Mouse (Mus musculus): Measurements from ENCODE around the gene Hax1. TPM values are rescaled to one million over a fixed set of nuclear protein-coding genes. Genes with fewer than 3 reads are reported as not detected.
A peak's percentile ranks its signal among the peaks of the same experiment; 100 is the strongest.

Hax1 gene
- polyA plus RNA-seq (2012; rRNA removed) (110 and 121 TPM in 2 replicates), polyA plus RNA-seq (2014; fragmentation: Nextera tagmentation; extraction: Ambion mirVana) (135 and 139 TPM in 2 replicates)

DNA sequence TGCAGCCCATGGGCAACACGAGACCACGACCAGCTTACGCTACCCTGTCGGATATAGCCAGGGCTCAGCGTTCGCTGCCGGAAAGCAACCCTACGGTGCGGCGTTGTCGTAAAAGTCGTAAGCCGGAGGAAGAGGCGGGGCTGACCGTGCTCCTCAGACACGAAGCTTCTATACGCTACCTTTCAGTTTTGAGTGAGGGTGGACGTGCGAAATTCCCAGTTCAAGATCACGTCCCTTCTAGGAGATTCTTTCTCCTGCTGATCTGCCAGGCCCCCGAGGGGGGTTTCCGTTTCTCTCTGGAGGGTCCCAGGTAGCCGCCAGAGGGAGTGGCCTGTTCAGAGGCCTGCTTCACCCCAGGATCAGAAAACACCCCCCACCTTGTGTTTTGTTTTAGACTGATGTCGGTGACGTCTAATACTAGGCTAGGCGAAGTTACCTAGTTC, at the start of gene Hax1:
Hax1 (minus strand) TSS at position 169 of the 443 bp plus-strand sequence.
- DNase-seq (ENCODE audit: low spot score): peak; percentile 94
- H3K36me3 ChIP-seq (ENCODE audit: control insufficient read depth, insufficient read depth, low read length): peaks cover 62% of the 10 kb centered on the region
- WGBS: under 1% methylated on average over 26 of the region's 26 CpGs
- peak within 1 kb of the TSS; percentile 82 for H3K4me2 ChIP-seq (replicated peaks; ENCODE audit: low read depth, low read length, severe bottlenecking)
- no peaks in the 10 kb centered on the region for H3K27me3 ChIP-seq (ENCODE audit: control insufficient read depth, insufficient read depth, low read length)
- ATAC-seq (ENCODE audit: low FRiP score, low read depth): peak; percentile 92
- H3K9ac ChIP-seq (ENCODE audit: low read depth, low read length, severe bottlenecking): peak within 1 kb of the TSS; percentile 78
- H3K9me3 ChIP-seq (ENCODE audit: control insufficient read depth, low read length): no peaks in the 10 kb centered on the region
- H3K4me3 ChIP-seq (replicated peaks; ENCODE audit: low read length): peak within 1 kb of the TSS; percentile 79
- 0 out of 2 replicates have a peak, but pooled peaks have one; percentile 8 for TF ChIP-seq POLR2A (IDR thresholded peaks at IDR 0.05; ENCODE audit: borderline replicate concordance, extremely low read depth, insufficient read depth, insufficient read length)
- H3K27ac ChIP-seq (replicated peaks; ENCODE audit: low read depth, low read length): peak within 1 kb of the TSS; percentile 94
- H3K4me1 ChIP-seq (ENCODE audit: control insufficient read depth, insufficient read depth, low read length): peaks cover 12% of the 10 kb centered on the region

- H3K36me3 ChIP-seq (ENCODE audit: control insufficient read depth, insufficient read depth, low read length): peaks cover 90% of the 10 kb centered on the region
- no peak overlapping the region for H3K27ac ChIP-seq (replicated peaks; ENCODE audit: low read depth, low read length)
- H3K4me1 ChIP-seq (ENCODE audit: control insufficient read depth, insufficient read depth, low read length): no peaks in the 10 kb centered on the region
- ATAC-seq (ENCODE audit: low FRiP score, low read depth) (no peak), DNase-seq (ENCODE audit: low spot score) (no peak)
- no peak for TF ChIP-seq POLR2A (IDR thresholded peaks at IDR 0.05; ENCODE audit: borderline replicate concordance, extremely low read depth, insufficient read depth, insufficient read length)
- H3K9me3 ChIP-seq (ENCODE audit: control insufficient read depth, low read length): no peaks in the 10 kb centered on the region
- H3K4me2 ChIP-seq (replicated peaks; ENCODE audit: low read depth, low read length, severe bottlenecking): no peak overlapping the region
- H3K9ac ChIP-seq (ENCODE audit: low read depth, low read length, severe bottlenecking): no peak overlapping the region
- no peak overlapping the region for H3K4me3 ChIP-seq (replicated peaks; ENCODE audit: low read length)
- H3K27me3 ChIP-seq (ENCODE audit: control insufficient read depth, insufficient read depth, low read length): no peaks in the 10 kb centered on the region
- 92% methylated on average over 1 of the region's 1 CpGs for WGBS
These were observed 37.7 kb upstream of the Hax1 start for GRCm38 (mm10) chr3:90036263-90036662.

- Histone ChIP-seq H3K36me3 (ENCODE audit: control insufficient read depth, insufficient read depth, low read length) (peaks cover 91% of the 10 kb centered on the region), H3K27me3 (ENCODE audit: control insufficient read depth, insufficient read depth, low read length) (no peaks in the 10 kb centered on the region), H3K9me3 (ENCODE audit: control insufficient read depth, low read length) (no peaks in the 10 kb centered on the region), H3K27ac (replicated peaks; ENCODE audit: low read depth, low read length) (no peak overlapping the region), H3K4me2 (replicated peaks; ENCODE audit: low read depth, low read length, severe bottlenecking) (no peak overlapping the region), H3K4me1 (ENCODE audit: control insufficient read depth, insufficient read depth, low read length) (no peaks in the 10 kb centered on the region), H3K9ac (ENCODE audit: low read depth, low read length, severe bottlenecking) (no peak overlapping the region), H3K4me3 (replicated peaks; ENCODE audit: low read length) (no peak overlapping the region)
- DNase-seq (ENCODE audit: low spot score) (no peak), ATAC-seq (ENCODE audit: low FRiP score, low read depth) (no peak)
- WGBS: 90% methylated on average over 2 of the region's 2 CpGs
- no peak for TF ChIP-seq POLR2A (IDR thresholded peaks at IDR 0.05; ENCODE audit: borderline replicate concordance, extremely low read depth, insufficient read depth, insufficient read length)
These were observed 36.1 kb upstream of the Hax1 start for GRCm38 (mm10) chr3:90034653-90035052.

DNA sequence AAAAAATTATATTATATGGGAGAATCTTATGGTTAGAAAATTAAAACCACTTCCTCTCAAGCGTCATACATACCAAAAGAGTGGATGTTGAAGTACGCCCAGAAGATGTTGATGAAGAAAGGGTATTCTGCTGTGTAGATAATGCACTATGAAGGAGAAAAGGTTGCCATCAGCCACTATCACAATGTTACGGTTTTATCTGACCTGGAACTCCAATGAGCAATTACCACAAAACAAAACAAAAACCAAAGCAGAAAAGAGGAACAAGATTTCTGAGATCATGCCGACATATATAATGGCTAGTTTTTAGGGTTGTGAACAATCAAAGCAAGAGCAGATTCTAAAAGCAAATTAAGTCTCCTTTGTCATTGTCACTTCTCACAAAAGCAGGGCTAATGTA, 18.0 kb upstream of the Hax1 start:
- H3K4me3 ChIP-seq (replicated peaks; ENCODE audit: low read length): no peak overlapping the region
- H3K27me3 ChIP-seq (ENCODE audit: control insufficient read depth, insufficient read depth, low read length): no peaks in the 10 kb centered on the region
- ATAC-seq (ENCODE audit: low FRiP score, low read depth): no peak
- no peaks in the 10 kb centered on the region for H3K9me3 ChIP-seq (ENCODE audit: control insufficient read depth, low read length)
- 89% methylated on average over 4 of the region's 4 CpGs for WGBS
- peaks cover 98% of the 10 kb centered on the region for H3K36me3 ChIP-seq (ENCODE audit: control insufficient read depth, insufficient read depth, low read length)
- no peak overlapping the region for H3K27ac ChIP-seq (replicated peaks; ENCODE audit: low read depth, low read length)
- TF ChIP-seq POLR2A (IDR thresholded peaks at IDR 0.05; ENCODE audit: borderline replicate concordance, extremely low read depth, insufficient read depth, insufficient read length): no peak
- no peak overlapping the region for H3K9ac ChIP-seq (ENCODE audit: low read depth, low read length, severe bottlenecking)
- no peak for DNase-seq (ENCODE audit: low spot score)
- no peaks in the 10 kb centered on the region for H3K4me1 ChIP-seq (ENCODE audit: control insufficient read depth, insufficient read depth, low read length)
- no peak overlapping the region for H3K4me2 ChIP-seq (replicated peaks; ENCODE audit: low read depth, low read length, severe bottlenecking)

DNA sequence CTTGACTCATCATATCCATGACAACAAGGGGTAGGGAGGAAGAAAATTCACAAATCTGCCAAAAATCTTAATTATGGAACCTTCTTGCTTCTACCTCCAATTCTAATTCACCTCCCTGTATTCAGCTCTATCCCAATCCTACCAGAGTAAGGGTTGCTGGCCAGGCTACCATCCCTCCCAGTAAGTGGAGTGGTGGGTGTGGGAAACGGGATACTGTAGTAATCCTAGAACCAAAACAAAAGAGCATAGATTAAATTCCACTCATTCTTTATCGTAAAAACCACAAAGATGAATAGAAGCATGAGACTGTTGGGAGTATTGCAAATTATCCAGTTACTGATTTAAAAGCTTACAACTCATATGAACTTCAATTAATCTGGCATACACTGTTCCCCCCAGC, 11.7 kb upstream of the Hax1 start:
- 78% methylated on average over 2 of the region's 2 CpGs for WGBS
- H3K9me3 ChIP-seq (ENCODE audit: control insufficient read depth, low read length): no peaks in the 10 kb centered on the region

More for the DNA sequence above, 11.7 kb upstream of the Hax1 start:
- no peak for TF ChIP-seq POLR2A (IDR thresholded peaks at IDR 0.05; ENCODE audit: borderline replicate concordance, extremely low read depth, insufficient read depth, insufficient read length)
- no peaks in the 10 kb centered on the region for H3K27me3 ChIP-seq (ENCODE audit: control insufficient read depth, insufficient read depth, low read length)
- H3K36me3 ChIP-seq (ENCODE audit: control insufficient read depth, insufficient read depth, low read length): peaks cover 98% of the 10 kb centered on the region
- H3K4me2 ChIP-seq (replicated peaks; ENCODE audit: low read depth, low read length, severe bottlenecking): no peak overlapping the region
- ATAC-seq (ENCODE audit: low FRiP score, low read depth) (no peak), DNase-seq (ENCODE audit: low spot score) (no peak)
- no peak overlapping the region for H3K27ac ChIP-seq (replicated peaks; ENCODE audit: low read depth, low read length)
- no peak overlapping the region for H3K4me3 ChIP-seq (replicated peaks; ENCODE audit: low read length)
- no peak overlapping the region for H3K9ac ChIP-seq (ENCODE audit: low read depth, low read length, severe bottlenecking)
- H3K4me1 ChIP-seq (ENCODE audit: control insufficient read depth, insufficient read depth, low read length): no peaks in the 10 kb centered on the region

Data from limb, embryonic 14.5 days (tissue).